Mouse (Mus musculus): ENCODE data around the gene Zbp1.

Zbp1 gene

DNA sequence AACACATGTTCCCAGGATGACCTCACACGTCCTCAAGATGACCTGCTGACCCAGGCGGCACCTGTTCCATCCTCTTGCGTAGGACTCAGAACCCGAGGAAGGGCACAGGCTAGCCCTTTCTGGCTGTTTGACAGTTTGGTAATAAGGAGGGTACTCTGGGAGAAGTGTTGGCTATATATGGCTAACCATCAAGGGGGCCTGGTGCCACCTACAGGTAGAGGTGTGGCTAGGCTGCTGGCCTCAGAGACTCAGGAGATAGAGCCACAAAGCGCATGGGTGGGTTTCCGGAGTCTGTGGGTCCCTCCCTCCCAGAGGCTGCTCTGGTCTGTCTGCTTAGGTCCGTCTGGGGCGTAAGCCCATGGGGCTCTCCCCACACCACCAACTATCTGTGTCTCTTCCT is 28.0 kb upstream of the Zbp1 start:
- DNase-seq, result no peak

DNA sequence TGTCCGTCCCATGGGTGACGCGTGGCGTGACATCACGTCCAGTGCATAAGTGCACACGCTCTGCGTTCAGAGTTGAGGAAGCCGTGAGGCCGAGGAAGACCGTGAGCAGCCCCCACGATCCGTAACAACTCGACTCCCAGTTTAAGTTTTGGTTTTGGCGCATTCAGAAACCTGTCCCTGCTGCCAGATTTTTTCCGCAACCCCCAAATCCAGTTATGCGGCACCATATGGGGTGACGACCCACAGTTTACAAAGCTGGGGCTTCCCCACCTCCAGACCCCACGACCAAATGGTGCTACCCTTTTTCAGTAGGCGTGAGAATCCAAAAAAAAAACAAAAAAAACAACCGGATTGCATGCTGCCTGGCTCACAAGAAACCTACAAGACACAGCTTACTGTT is 26.5 kb upstream of the Zbp1 start:
- DNase-seq, result no peak

DNA sequence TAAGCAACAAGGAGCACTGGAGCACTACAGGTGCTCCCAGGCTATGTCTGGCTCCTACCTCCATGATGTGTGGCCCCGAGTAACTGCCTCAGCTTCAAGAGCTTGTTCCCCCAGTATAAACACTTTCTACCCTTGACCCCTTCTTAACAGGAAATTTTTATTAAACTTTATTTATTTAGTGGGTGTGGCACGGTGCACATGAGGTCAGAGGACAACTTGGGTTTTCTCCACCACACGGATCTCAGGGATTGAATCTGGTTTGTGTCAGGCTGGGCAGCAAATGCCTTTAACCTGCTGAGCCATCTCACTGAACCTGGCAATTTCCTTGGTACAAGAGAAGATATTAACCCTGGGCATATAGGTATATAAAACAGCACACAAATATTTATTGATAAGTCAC is 25.4 kb upstream of the Zbp1 start:
- no peak for DNase-seq

DNA sequence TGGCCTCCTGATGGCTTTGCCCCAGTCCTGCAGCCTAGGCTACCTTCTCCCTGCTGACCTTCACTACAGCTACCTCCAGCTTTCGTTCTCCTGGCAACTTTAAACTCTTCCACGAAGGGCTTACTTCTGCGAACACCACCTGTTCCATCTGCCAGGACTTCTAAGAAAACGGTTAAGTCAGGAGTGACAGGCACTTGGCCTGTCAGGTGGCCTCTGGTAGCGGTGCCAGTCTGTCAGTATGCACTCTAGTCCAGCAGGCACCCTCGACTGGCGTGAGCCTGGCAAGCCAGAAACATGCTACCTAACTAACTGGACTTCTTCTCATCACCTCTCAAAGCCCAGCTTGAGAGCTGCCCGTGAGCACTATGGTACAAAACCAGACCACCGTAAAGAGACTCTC is 24.9 kb upstream of the Zbp1 start:
- no peak for DNase-seq

DNA sequence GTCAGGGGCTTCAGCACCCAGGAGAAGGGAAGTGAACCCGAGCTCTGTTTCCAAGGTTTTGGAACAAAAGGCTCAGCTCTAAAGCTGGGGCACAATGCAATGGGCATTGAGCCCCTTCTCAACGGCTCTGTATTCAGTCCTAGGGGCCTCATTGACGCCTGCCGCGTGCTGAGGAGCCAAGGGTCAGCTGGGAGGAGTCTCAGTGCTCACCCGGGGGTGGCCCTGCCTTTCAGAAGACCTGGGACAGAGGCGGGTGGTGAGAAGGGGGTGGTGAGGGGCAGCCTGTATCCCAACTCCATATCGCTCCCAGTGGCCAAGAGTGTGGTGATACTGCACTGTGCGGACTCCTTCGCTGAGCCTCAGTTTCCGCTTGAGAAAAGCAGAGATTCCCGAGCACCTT is 24.2 kb upstream of the Zbp1 start:
- no peak for DNase-seq

DNA sequence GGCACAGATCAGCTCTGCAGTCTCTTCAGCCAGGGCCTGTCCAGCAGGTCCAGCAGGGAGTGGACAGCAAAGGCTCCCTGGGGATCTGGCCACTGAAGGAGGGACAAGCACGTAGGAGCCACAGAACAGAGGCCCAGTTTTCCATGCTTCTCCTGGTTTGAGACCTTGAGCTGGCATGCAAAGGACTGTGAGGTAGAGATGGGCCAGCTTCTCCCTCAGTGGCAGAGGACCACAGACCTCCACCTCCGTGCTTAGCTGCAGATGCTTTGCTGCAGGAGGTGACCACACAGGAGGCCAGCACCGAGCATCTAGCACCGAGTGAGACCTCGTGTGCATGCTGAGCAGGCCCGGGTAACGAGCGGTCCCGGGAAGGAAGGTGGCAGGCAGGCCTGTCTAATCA is 22.0 kb upstream of the Zbp1 start:
- DNase-seq, result no peak

DNA sequence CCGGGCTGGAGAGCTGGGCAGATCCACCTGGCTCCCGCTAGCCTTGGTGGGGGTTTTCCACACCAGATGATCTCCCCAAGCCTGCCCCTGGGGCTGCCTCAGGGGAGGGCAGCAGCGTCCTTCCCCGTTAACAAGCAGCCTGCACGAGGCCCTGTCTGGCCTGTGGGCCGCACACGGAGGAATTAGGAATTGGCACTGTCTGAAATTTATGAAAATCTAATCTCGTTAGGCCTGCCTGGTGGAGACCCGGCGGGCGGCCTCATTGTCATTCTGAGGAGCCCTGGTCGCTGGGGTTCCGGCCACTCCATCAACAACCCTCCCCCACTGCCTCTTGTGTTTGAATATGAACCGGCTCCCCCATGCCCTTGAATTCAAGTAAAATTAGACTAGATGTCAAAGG is 19.8 kb upstream of the Zbp1 start:
- DNase-seq, result no peak

DNA sequence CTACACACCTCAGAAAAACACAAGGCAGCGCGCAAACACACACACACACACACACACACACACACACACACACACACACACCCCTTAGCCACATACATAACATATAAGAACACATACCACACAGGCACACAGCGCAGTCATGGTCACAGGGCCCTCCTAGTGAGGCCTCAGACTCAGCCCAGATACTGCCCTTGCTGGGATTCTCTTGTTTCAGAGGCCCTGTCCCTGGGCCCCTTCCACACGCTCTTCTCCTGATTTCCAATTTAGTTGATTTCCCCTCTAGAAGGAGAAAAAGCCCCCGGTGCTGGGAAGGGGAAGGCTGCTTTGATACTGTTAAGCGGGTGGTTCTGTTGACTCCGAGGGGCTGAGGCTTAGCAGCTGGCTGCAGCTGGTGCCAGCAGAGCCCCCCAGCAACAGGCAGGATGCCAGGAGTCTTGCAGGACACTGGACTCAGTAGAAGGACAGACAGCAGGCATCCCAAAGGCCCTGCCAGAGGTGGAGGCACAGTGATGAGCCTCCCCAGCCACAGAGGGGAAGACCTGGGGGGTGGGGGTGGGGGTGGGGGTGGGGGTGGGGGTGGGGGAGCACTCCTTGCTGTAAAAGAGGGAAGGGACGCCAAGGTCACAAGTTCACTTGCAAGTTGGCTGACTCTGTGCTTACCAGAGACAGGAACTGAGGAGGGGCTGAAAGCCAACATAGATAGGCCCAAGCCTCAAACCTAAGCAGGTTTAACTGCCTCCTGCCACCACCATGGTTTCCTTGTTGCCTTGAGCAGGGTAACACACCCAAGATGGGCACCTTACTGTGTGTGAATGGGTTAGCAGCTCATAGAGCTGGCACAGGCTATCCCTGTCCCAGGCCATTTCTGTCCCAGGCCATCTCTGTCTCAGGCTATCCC is 17.0 kb upstream of the Zbp1 start:
- no peak for DNase-seq

DNA sequence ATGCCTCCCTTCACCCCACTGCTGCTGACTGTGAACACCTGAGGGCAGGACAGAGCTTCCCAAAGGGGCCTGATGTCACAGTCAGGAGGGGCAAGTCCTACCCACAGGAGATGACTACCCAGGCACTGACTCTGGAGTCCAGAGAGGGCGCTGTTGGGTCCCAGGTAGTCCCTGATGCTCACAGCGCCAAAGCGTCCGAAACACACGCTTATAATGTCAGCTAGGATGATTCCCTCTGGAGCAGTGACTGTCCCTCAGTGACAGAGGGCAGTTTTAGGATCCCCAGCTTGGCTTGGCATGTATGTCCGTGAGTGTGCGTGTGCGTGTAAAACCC is 14.0 kb upstream of the Zbp1 start:
- peak; percentile 89 for DNase-seq

DNA sequence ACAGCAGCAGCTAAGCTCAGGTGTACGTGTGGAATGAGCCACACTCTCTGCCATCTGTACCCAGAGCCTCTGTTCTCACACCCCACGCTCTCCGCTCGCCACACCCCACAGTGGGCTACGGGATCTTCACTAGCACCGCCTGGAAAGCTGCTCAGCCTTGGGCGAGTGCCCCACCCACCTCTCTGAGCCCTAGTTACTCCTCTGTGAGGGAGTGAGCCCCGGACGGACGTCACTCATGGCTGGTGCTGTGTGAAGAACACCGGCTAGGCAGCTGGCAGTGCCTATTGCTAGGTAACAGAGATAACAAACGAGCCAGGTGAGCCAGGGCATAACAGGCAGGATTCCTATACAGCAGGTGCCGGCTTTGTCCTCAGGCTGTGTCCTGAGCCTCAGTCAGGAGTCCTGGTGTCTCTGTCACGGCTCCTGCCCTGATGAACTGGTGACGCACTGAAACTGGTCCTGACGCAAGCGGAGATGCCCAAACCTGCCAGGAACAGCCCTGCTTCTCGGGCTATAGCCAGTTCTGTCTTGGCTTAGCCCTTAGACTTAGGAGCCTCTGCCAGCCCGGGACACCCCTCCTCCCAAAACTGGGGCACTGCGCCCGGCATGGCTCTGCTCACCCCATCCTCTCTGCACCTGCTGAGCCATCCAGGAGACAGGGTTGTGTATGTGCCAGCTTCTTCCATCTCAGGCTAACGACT is 13.5 kb upstream of the Zbp1 start:
- no peak for DNase-seq

DNA sequence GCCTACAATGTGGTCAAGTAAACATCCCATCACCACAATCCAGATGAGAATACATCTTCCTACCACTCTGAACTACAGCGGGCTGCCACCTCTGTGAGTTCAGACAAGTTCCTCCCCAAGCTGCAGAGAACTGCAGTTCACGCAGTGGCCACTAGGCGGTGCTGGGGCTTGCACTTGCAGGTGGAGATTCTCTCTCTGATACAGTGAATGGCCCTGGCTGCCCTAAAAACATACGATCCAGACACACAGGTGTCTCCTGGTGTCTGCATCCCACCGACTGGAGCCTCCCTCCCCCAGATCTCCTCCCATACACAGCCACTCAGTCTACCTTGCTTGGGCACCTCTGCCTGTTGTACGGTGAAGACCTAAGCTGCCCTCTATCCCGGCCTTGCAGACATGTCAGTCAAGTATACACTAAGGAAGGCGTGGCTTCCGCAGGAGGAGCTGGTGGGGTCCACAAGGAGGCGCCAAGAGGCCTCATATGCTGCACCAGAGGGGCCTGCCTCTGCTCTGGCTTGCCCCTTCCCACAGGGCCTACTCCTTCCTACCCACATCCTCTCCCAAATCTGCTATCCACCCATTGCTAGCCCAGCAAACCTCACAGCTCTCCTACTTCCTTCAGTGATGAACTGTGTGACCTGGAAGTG is 11.0 kb upstream of the Zbp1 start:
- DNase-seq, result peak; percentile 97

DNA sequence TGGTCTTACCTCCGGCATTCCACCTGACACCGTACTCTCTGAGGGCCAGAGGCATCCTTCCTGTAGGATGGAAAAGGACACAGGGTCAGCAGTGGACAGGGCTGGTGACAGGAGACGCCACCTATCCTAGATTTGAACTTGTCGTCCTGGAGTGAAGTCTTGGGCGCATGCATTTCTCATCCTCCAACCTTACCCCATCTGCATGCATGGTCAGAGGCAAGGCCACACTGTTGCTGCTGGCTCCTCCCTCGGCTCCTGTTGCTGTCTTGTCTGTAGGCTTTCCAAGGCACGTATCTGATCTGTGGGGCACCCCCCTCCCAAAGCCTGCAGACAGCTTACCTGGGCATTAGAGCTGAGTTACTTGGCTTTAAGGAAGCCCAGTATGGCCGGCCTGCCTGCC is 9.8 kb upstream of the Zbp1 start:
- peak; percentile 88 for DNase-seq

DNA sequence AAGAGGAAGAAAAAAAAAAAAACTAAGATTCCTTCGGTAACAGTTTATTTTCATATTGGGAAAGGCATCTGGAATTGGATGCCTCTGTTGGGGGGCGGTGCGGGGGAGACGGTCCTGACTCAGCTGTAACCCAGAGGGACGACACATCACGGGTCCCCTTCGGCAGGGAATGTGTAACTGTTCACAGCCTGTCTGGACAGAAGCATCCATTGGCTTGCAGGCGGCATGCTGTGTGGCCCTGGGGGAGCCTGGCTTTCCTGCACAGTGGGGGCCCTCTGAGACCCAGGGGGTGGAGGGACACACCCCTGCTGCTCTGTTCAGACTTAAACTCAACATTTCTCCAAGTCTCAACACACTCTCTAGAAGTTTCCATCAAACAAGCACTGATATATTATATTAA is 8.1 kb upstream of the Zbp1 start:
- DNase-seq, result peak; percentile 92

DNA sequence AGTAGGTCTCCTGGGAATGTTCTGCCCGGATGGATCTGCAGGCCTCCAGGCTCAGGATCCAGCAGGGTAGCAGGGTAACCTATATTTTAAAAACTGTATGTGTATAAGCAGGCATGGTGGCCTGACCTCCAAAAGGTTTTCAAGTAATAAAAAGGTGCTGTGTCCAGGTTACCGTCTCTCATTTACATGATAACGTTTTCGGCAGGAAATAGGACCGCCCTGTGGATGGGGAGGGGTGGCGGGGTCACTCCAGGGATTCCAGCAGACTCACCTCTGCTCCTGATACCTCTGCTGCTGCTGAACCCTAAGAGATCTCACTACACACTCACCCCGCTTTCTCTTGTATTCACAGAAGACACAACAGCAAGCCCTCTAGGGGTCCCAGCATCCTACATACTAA is 7.2 kb upstream of the Zbp1 start:
- DNase-seq, result peak; percentile 89

DNA sequence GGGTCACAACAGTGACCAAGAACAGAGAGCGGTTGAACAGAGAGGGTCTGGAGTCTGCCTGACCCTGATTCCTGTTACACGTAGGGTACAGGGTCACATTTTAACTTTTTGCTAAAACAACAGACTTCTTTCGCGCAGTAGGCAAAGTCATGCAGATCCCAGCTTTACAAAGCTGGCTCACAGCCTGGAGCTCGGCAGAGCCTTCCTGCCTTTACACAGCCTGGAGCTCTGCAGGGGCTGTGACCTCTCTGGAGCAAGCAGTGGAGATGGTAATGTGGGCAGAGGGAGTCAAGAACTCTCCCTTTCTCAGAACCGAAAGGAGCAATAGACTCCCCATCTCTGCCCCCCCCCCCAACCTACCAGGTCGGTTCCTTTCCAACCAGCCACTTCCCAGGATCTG is 6.1 kb upstream of the Zbp1 start:
- DNase-seq, result no peak

DNA sequence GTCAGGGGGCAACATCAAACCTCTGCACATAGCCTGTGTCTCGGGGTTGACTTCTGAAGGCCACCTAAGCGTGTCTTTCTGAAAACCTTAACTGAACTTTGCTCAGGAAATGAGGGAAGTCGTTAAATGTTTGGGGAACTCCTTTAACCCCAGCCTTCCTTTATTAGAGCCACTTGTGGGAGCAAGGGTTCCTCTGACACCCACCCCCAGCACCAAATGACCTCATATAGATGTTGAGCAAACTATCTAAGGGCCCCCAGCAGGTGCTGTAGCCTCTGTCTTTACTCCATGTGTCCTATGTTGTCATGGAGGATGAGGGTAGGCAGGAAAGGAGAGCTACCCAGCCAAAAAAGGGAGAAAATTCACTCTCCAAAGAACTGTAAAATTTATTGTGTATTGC is 5.4 kb upstream of the Zbp1 start:
- no peak for DNase-seq

DNA sequence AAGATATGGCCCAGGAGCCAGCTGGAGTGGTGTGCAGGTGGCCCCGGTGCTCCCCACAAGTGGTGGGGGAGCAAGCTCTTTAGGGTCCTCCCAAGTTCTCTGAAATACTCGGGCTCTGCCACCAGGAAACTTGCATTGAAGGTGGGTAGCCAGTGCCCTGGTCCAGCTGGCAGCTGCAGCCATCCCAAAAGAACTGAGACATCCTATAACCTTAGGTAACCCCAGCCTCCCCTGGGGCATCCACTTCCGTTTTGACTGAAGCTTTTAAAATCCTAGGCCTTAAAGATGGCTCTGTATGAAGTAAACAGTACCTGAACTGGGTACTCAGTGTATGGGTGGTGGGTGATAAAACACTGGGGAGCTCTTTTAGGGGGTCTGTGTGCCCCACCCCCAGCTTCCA is 4.8 kb upstream of the Zbp1 start:
- peak; percentile 90 for DNase-seq

DNA sequence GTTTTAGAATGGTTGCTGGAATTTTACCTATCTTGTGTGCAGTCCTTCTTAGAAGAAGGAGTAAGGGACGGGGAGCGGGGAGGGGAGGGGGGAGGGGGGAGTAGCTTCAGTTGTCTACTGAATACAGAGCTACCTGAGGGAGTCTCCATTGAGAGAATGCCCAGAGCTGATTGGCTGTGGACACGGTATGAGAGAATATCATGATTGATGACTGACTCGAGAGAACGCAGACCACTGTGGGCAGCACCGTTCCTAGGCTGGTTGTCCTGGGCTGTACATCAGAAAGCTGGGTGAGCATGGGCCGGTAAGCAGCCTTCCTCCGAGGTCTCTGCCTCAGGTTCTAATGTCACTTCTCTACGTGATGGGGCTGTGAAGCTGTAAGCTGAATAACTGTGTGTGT is 2.0 kb upstream of the Zbp1 start:
- peak; percentile 63 for DNase-seq

DNA sequence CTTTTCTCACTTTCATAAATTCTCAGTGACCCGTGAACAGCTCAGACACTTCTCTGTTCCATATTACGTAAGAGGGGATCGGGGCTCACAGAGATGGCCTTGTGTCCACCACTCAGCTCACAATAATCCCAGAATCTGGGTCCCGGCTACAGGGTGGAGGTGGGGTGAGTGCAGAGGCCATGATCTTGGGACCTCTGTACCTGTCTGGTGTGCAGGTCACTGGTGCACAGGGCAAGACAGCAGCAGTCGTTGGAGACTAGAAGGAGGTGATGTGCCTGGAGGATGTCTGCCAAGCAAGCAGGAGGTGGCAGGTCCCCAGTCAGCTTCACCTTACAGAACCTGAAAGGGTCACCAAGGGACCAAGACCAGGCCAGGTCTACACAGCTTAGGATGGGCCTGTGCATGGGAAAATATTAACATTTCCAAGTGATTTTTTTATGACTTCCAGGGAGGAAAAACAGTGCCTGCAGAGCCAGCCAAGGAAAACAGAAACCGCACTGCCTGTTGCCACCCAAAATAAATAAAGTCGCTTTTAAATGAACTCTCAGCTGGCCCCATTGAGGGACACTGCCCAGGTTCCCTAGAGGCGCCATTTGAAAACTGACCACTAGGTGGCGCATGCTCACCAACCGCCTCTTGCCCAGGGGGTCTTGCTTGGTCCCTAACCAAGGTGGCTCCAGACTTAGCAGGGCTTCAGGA is 682 bp upstream of the Zbp1 start:
- peak; percentile 97 for DNase-seq

DNA sequence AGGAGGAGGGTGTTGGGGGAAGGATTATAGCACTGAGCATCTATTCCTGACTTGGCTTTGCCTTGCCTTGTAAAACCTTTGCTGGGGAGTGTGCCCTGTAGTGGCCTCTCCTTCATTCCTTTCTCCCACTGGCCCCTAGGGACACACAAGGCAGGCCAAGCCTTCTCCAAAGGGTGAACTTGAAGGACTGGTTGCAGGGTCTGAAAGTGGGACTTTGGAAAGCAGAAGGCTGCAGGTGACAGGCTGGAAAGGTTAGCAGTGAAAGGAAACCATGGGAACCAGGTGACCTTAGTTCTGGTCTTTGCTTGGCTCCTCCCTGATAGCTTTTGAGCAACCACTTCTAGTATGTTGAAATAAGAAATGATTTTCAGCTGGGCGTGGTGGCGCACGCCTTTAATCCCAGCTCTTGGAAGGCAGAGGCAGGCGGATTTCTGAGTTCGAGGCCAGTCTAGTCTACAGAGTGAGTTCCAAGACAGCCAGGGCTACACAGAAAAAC is 912 bp downstream of the Zbp1 start:
- peak; percentile 89 for DNase-seq

DNA sequence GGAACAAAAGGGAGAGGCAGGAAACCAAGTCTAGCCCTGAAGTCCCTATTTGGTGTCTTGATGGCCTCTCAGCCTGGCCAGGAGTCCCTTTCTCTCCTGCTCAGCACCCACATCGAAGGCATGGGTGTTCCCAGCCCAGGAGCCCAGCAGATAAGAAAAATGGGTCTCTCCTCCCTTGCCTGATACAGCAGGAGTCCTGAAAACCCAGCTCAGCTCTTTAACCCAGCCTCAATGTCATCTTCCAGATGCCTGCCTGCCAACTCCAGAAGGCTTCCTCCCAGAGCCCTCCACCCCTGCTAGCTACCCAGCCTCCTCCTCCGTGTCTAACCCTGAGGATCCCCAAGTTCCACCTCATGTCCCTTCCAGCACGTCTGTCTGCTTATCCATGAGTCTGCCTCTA is 1.5 kb downstream of the Zbp1 start:
- DNase-seq, result peak; percentile 77

DNA sequence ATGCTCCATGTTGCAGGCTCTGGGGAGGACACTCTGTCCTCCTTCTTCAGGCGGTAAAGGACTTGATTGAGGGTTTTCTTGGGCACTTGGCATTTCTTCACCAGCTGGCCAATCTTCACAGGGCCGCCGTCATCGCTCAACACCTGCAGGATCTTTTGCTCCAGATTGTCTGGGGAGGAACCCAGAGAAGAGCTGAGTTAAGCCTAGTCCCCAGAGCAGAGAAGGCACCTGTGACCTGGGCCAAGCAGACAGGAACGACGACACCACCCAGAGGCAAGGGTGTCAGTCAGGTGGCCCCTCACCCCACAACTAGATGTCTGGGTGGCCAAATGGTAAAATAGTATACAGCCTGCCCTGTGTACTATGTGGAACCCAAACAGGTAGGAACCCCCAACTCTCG is 1.9 kb downstream of the Zbp1 start:
- peak; percentile 82 for DNase-seq

DNA sequence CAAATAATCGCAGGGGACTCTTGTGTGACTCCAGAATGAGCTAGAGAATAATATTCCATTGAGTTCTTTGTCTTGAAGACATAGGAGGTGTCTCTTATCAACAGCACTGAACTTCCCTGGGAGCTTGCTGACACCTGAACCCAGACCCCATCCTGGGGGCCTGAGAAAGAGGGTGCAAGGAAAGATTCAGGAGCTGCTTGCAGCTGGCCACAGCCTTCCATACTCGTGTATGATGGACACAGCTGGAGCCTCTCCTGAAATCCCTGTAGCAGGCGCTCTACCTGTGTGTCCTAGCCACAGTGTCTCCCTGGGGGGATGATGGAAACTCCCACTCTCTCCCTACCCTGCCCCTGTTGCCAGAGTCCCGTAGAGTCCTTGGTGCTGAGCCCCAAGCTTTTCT is 6.5 kb downstream of the Zbp1 start:
- peak; percentile 84 for DNase-seq

All from heart, adult 11 months (tissue).